Mouse (Mus musculus) heart, postnatal 14 days (tissue): ENCODE measurements around the gene Arhgap24. TPM values are rescaled to one million over a fixed set of nuclear protein-coding genes. Genes with fewer than 3 reads are reported as not detected.

Source experiments
- DNase-seq, 2 experiments: peaks; one replicate each; pipeline ENCODE4 v3.0.0; 2021 to 2022
- intact Hi-C: fragments of 180-260 bp; cut with DNase I; formaldehyde crosslinking; loops from one replicate; pipeline ENCODE4 v1.15.1; 2025
- total RNA-seq, 2 experiments: library from RNA; stranded (reverse); gene quantifications; 2 replicates each; pipeline ENCODE4 v1.2.3; 2021

Arhgap24 gene
- total RNA-seq, 2 experiments from 2014 or later: 12.7 to 16.6 TPM

DNA sequence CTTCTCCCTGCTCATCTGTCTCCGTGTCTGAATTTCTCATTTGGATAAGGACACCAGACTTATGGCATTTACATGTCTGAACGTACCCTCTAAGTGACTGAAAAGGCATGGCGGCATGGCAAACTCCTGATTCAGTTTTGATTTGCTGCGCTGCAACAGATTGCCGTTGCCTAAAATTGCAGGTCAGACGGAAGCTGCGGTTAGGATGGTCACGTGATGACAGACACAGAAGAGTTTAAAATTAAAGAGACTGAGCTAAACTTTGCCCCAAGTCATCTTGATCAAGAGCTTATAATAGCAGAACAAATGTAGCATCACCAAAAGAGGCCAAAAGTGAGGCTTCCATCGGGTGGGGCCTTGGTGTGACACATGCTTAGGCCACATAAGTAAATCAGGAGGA is 296.1 kb downstream of the Arhgap24 start:
- no peak for DNase-seq
- intact Hi-C loops: no loop called here

- intact Hi-C loops: no loop called here
- no peak for DNase-seq
Observed at GRCm38 (mm10) chr5:102777852-102778251, 296.7 kb downstream of the Arhgap24 start.

- DNase-seq: no peak
- intact Hi-C loops: no loop called here
Observed at GRCm38 (mm10) chr5:102778253-102778652, 297.1 kb downstream of the Arhgap24 start.

DNA sequence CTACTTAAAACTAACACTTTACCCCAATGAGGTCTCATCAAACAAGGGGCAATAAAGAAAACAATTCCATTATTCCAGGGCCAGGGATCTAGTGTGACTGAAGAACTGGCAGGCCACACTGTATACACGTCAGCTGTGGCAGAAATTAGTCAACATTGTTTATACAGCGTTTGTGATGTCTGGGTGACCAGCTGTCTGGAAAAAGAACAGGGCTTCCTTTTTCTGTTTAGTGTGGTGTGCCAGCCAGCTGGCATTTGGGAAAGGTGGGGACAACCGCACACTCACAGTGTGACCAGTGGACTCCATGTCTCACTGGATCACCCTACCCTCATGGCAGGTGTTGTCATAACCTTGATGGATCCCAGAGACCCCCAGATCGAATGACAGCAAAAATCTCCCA is 302.4 kb downstream of the Arhgap24 start:
- intact Hi-C loops: no loop called here
- DNase-seq: peak; percentile 17 to 19

- DNase-seq: no peak
- intact Hi-C loops: no loop called here
Observed at GRCm38 (mm10) chr5:102786123-102786522, 304.9 kb downstream of the Arhgap24 start.

GRCm38 (mm10) chr5:102788437-102788836 is 307.2 kb downstream of the Arhgap24 start:
- DNase-seq: no peak
- intact Hi-C loops: no loop called here

DNA sequence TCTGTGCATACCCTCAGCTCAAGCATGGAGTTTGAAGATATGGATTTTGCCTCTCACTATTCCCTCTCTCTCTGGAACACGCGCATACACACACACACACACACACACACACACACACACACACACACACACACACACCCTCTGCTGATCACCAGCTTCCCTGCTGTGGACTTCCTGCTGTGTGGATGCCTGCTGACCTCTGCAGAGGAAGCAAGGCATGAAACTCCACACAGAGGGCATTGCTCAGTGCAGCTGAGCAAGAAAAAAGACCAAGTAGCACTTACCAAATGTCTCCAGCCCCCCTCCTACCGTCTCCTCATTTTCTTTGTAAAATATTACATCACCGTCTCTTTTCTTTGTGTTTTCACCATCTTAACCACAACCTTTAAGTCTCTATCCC is 310.1 kb downstream of the Arhgap24 start:
- no peak for DNase-seq
- intact Hi-C loops: no loop called here

DNA sequence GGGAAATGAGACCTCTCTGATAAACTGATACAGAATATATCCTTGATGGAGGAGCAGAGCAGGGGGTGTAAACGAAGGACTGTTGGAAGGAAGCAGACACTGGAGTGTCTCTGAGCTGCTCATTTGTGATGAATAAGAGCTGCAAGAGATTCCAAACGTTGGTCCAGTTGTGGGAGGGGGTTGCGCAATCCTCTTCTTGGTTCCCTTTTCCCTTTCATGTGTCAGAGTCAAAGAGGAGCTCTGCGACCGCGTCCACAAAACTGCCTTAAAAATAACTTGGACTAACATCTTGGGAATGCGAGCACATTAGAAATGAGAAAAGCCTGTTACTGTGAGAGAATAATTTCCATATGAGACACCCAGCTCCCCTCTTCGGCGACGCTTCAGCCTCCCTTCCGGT is 312.3 kb downstream of the Arhgap24 start:
- intact Hi-C loops: no loop called here
- DNase-seq: peak; percentile 16 to 40

DNA sequence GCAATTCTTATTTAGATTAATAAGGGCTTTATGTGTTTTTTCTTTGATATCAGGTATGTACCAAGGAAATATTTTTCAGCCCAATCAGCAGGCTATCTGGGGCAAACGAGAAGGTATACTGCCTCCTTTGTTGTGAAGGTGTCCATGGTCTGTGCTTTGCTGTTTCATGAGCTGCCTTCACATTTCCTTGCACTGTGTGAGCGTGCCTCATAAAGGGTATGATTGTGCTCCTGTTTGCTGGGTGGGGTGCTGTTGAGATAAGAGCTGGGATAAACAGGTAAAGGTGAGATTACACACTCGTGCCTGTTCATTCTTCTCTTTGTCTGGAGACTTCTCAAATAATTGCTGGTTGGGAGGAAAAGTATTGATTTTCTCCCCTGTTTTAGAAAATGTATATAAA is 320.3 kb downstream of the Arhgap24 start:
- intact Hi-C loops: no loop called here
- DNase-seq: no peak

DNA sequence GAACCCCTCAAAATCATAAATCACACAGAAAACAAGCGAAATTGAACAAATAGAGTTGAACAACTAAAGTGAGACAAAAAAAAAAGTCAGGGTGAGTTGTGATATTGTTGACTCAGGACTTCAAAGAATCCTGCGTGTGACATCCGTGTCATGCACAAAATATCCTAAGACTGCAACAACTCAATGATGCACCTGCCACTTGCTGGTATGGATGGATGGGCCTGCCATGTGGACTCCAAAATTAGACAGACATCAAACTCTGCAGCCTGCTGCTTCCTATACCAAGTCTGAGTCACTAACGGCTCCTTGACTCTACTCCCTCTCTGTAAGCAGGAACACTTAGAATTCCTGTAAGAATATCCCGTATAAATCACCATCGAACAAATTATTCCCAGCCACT is 321.6 kb downstream of the Arhgap24 start:
- intact Hi-C loops: no loop called here

DNA sequence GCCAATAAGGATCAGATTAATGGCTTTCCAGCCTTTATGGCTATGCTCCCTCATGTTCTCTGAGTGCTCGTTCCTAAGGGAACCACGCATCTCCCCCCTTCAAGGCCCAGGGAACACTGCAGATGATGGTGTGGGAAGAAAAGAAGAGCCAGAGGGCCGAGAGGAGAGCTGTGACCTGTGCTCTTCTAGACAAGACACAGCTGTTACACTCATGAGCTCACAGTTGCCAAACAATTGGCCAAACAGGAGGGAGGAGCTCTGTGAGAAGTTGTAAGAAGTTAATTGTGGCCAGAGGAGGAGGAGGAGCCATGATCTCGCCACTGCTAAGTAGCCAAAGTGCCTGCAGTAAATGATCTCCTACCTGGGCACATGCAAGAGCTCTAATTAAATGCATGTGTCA is 322.5 kb downstream of the Arhgap24 start:
- intact Hi-C loops: no loop called here
- DNase-seq: peak; percentile 7 to 22

More for the DNA sequence above, 321.6 kb downstream of the Arhgap24 start:
- DNase-seq: no peak

DNA sequence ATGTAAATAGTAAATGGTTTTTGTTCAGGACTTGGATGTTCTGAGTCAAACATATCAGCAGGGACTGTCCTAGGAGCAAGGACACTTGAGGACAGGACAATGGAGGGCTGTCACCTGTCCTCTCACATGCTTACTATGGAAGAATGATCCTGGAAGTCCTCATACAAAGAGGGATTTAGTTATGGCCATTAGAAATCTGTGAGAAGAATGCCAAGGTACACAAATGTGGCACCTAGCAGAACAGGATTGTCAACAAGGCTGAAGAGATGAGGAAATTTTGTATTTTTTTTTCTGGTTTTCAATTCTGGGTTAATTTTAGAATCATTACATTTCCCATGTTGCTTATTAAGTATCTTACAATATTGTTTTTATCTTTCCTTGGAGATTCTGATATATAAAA is 326.3 kb downstream of the Arhgap24 start:
- no peak for DNase-seq
- intact Hi-C loops: no loop called here

- intact Hi-C loops: no loop called here
- DNase-seq: no peak
Observed at GRCm38 (mm10) chr5:102810366-102810957, 329.3 kb downstream of the Arhgap24 start.

DNA sequence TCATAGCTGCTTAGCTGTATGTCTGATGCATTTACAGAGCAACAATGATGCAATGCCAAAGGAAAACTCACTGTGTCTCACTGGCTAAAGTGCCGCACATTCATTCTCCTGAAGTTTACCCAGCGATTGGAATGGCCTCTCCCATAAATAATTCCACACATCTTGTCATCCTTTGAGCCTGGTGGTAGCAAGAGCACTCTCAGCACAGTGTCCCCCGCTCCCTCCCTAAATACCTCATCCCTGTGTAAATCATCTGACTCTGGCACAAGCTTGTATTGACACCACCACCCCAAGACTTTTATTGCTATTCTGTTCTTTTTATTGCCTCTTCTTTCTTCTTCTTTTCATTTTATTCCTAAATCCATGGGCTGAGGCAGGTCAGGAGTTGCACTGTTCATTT is 332.1 kb downstream of the Arhgap24 start:
- no peak for DNase-seq

GRCm38 (mm10) chr5:102817641-102818040 is 336.4 kb downstream of the Arhgap24 start:
- intact Hi-C loops: no loop called here
- DNase-seq: peak in 1 of 2 experiments; percentile 10

More for the DNA sequence above, 332.1 kb downstream of the Arhgap24 start:
- intact Hi-C loops: no loop called here

GRCm38 (mm10) chr5:102825538-102825937 is 344.3 kb downstream of the Arhgap24 start:
- intact Hi-C loops: no loop called here
- DNase-seq: peak; percentile 40 to 74

GRCm38 (mm10) chr5:102839071-102839470 is 357.9 kb downstream of the Arhgap24 start:
- no peak for DNase-seq
- intact Hi-C loops: no loop called here

GRCm38 (mm10) chr5:102843934-102844709 is 362.9 kb downstream of the Arhgap24 start:
- intact Hi-C loops: no loop called here

GRCm38 (mm10) chr5:102844731-102845598 is 363.8 kb downstream of the Arhgap24 start:
- intact Hi-C loops: no loop called here
- peak; percentile 69 to 82 for DNase-seq

More at GRCm38 (mm10) chr5:102843934-102844709, 362.9 kb downstream of the Arhgap24 start:
- DNase-seq: no peak

DNA sequence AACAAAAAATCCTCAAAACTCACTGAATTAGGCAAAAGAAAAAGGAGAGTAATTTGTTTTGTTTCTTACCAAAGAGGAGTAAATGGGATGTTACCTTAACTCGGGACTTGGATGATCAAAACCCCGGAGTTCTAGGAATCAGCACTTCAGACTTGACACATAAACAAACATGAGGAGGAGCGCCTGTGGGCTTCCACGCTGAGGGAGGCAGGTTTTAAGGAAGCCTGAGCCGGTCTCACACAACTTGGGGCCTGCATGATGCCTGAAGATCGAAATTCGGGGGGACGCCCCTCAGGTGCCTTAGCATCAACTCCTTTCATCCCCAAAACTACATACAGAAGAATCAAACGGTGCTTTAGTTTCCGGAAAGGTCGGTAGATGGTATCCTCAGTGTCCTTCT is 364.6 kb downstream of the Arhgap24 start:
- no peak for DNase-seq
- intact Hi-C loops: no loop called here

- no peak for DNase-seq
- intact Hi-C loops: no loop called here
Observed at GRCm38 (mm10) chr5:102847859-102848258, 366.7 kb downstream of the Arhgap24 start.
